Mouse (Mus musculus) ES-Bruce4 (cell line): ENCODE results near the gene Fam131c. TPM values are rescaled to one million over a fixed set of nuclear protein-coding genes. Genes with fewer than 3 reads are reported as not detected.

Experiments used
- H3K27ac ChIP-seq: 2 replicates; pipeline ENCODE4 v1.5.1; 2012; ENCODE audit warnings: low read length, inconsistent platforms; ENCODE audit not compliant: insufficient read depth
- H3K27me3 ChIP-seq: 2 replicates; pipeline ENCODE4 v1.6.1; 2012; ENCODE audit warnings: mild to moderate bottlenecking, low read length, inconsistent platforms; ENCODE audit not compliant: control insufficient read depth, poor library complexity, insufficient read depth, severe bottlenecking
- H3K36me3 ChIP-seq: 2 replicates; pipeline ENCODE4 v1.6.1; 2012; ENCODE audit warnings: inconsistent platforms, mild to moderate bottlenecking, low read length, moderate library complexity; ENCODE audit not compliant: control insufficient read depth, poor library complexity, insufficient read depth, severe bottlenecking
- H3K4me1 ChIP-seq: one replicate; pipeline ENCODE4 v1.8.1; 2011; ENCODE audit warnings: low read length; ENCODE audit not compliant: control insufficient read depth, insufficient read depth
- H3K4me3 ChIP-seq: 2 replicates; pipeline ENCODE4 v1.5.1; 2011; ENCODE audit warnings: low read depth, mild to moderate bottlenecking, low read length
- H3K9ac ChIP-seq: 2 replicates; pipeline ENCODE4 v1.6.1; 2012; ENCODE audit warnings: low read depth, mild to moderate bottlenecking, inconsistent platforms; ENCODE audit not compliant: poor library complexity, severe bottlenecking
- H3K9me3 ChIP-seq: replicated peaks from 2 replicates; pipeline ENCODE4 v1.6.1; 2012; ENCODE audit warnings: mild to moderate bottlenecking, low read length, inconsistent platforms; ENCODE audit not compliant: control insufficient read depth, poor library complexity, insufficient read depth, severe bottlenecking
- CTCF ChIP-seq: IDR thresholded peaks from one replicate; pipeline ENCODE4 v1.8.1; 2011; ENCODE audit warnings: low read depth, low read length
- EP300 ChIP-seq: IDR thresholded peaks from 2 replicates; pipeline ENCODE4 v1.6.1; 2011; ENCODE audit warnings: low read depth, low read length; ENCODE audit not compliant: insufficient read depth
- POLR2A ChIP-seq: IDR thresholded peaks from one replicate; pipeline ENCODE4 v1.8.1; 2011; ENCODE audit warnings: low read length; ENCODE audit not compliant: insufficient read depth
- polyA plus RNA-seq: library from polyadenylated mRNA; stranded (reverse); fragments of >200 nt; gene quantifications from 2 replicates; pipeline ENCODE4 v1.2.4, GENCODE M21; 2011; ENCODE audit warnings: low read depth; ENCODE audit not compliant: missing spikeins, insufficient read depth, insufficient read length

Gene Fam131c
- polyA plus RNA-seq, 1 experiment = 3.6 TPM

DNA sequence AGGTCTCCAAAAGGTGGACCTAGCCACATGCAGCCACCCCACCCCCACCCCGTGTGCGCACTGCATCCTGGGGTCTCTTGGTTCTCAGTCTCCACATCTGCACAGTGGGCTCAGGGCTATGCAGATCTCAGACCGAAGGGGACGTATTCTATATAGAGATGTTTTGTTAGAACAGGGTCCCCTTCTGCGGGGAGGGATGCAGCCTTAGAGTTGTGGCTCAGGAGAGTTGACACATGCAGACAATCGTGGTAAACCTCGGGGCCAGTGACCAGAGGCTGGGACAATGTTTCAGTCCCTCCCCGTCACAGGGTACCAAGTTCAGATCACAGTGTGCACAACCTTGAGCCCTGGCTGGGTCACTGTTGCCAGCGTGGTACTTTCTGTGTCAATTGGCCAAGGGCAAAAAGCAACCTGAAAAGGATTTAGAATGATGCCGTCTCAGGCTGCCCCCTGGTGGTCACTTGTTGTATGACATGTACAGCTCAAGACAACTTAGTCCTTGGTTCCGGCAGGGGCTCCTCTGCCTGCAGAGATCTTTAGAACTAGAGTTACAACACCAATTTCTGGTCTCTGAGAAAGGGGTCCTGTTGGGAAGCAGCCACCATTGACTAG is 5.0 kb upstream of the Fam131c start:
- Histone ChIP-seq H3K36me3 (no peaks in the 10 kb centered on the region), H3K9me3 (no peaks in the 10 kb centered on the region), H3K9ac (no peak overlapping the region), H3K4me1 (peaks cover 9% of the 10 kb centered on the region), H3K4me3 (no peak overlapping the region), H3K27ac (no peak overlapping the region), H3K27me3 (no peaks in the 10 kb centered on the region)
- TF ChIP-seq POLR2A (no peak), CTCF (peak; percentile 62), EP300 (no peak)

GRCm38 (mm10) chr4:141365126-141365525 is 2.9 kb upstream of the Fam131c start:
- TF ChIP-seq POLR2A = no peak
- TF ChIP-seq EP300 = no peak
- TF ChIP-seq CTCF = no peak

GRCm38 (mm10) chr4:141365876-141366275 is 2.1 kb upstream of the Fam131c start:
- Histone ChIP-seq H3K4me3 (no peak overlapping the region), H3K27me3 (peaks cover 3% of the 10 kb centered on the region; the same call in 1 of the 2 replicates), H3K36me3 (no peaks in the 10 kb centered on the region), H3K9me3 (no peaks in the 10 kb centered on the region), H3K27ac (no peak overlapping the region), H3K4me1 (peaks cover 9% of the 10 kb centered on the region), H3K9ac (no peak overlapping the region)
- TF ChIP-seq CTCF = no peak
- no peak for TF ChIP-seq EP300
- TF ChIP-seq POLR2A = no peak

More at GRCm38 (mm10) chr4:141365126-141365525, 2.9 kb upstream of the Fam131c start:
- H3K27me3 ChIP-seq = peaks cover 3% of the 10 kb centered on the region; the same call in 1 of the 2 replicates
- H3K27ac ChIP-seq = no peak overlapping the region
- H3K4me1 ChIP-seq = peaks cover 9% of the 10 kb centered on the region
- no peak overlapping the region for H3K4me3 ChIP-seq
- H3K36me3 ChIP-seq = no peaks in the 10 kb centered on the region
- no peak overlapping the region for H3K9ac ChIP-seq
- no peaks in the 10 kb centered on the region for H3K9me3 ChIP-seq

- Histone ChIP-seq H3K36me3 (no peaks in the 10 kb centered on the region), H3K4me1 (no peaks in the 10 kb centered on the region), H3K9ac (no peak overlapping the region), H3K27ac (no peak overlapping the region), H3K4me3 (no peak overlapping the region), H3K9me3 (no peaks in the 10 kb centered on the region), H3K27me3 (peaks cover 3% of the 10 kb centered on the region; the same call in 1 of the 2 replicates)
- TF ChIP-seq EP300 = no peak
- TF ChIP-seq POLR2A = no peak
- no peak for TF ChIP-seq CTCF
Measured at GRCm38 (mm10) chr4:141372426-141372825, 4.4 kb downstream of the Fam131c start.

- Histone ChIP-seq H3K27me3 (no peaks in the 10 kb centered on the region), H3K9ac (no peak overlapping the region), H3K9me3 (no peaks in the 10 kb centered on the region), H3K36me3 (no peaks in the 10 kb centered on the region), H3K27ac (no peak overlapping the region), H3K4me3 (no peak overlapping the region), H3K4me1 (peaks cover 4% of the 10 kb centered on the region)
- TF ChIP-seq EP300 = no peak
- no peak for TF ChIP-seq CTCF
- no peak for TF ChIP-seq POLR2A
Measured at GRCm38 (mm10) chr4:141379674-141380073, 11.7 kb downstream of the Fam131c start.

GRCm38 (mm10) chr4:141382406-141382805 is 14.4 kb downstream of the Fam131c start:
- no peak overlapping the region for H3K27ac ChIP-seq
- no peaks in the 10 kb centered on the region for H3K27me3 ChIP-seq
- TF ChIP-seq CTCF = peak; percentile 29
- no peak for TF ChIP-seq EP300
- 0 out of 2 replicates have a peak overlapping the region, but pooled peaks have one; percentile 2 for H3K9ac ChIP-seq
- peak overlapping the region; percentile 38 for H3K4me3 ChIP-seq
- peaks cover 4% of the 10 kb centered on the region for H3K4me1 ChIP-seq
- no peaks in the 10 kb centered on the region for H3K9me3 ChIP-seq
- H3K36me3 ChIP-seq = no peaks in the 10 kb centered on the region
